11 mouse cellular contexts compared by ENCODE assay signal in genomic region chr6:134243119-134243518, GRCm38 (mm10).
DNase-seq lines count a peak whose midpoint lies in the region; ATAC-seq and TF ChIP-seq lines count a peak whose summit lies in the region.
"Had no signal": no experiment of that assay in that cellular context is flagged by ENCODE, and none has a peak within 500 bp of the region (broad histone marks: within the 10 kb centered on the region; RNA-seq: fewer than 3 reads in every experiment).

No protein-coding gene starts in this region.

- intact Hi-C loops in left cerebral cortex, postnatal 4 days (cut with DNase I): no loop called here

- peaks cover 6 to 11% of the 10 kb centered on the region in 2 experiments for H3K4me1 ChIP-seq in MEL (ENCODE audit: control insufficient read depth in 1 of 2, insufficient read depth in 2 of 2, low read length in 2 of 2)
- peaks cover 5% of the 10 kb centered on the region; the same call in 1 of the 2 replicates for H3K4me1 ChIP-seq in intestine, embryonic 15.5 days (replicated peaks)
- peaks cover 7% of the 10 kb centered on the region; the same call in 1 of the 2 replicates for H3K4me1 ChIP-seq in lung, postnatal 0 days (ENCODE audit: insufficient read depth, low read depth, low read length)
- H3K4me1 ChIP-seq: neural tube, embryonic 13.5 days had no signal

- 0 out of 2 replicates have a peak overlapping the region, but pooled peaks have one; percentile 8 for H3K9ac ChIP-seq in MEL (ENCODE audit: control insufficient read depth, low read depth, low read length, poor library complexity, severe bottlenecking)
- no peak overlapping the region for H3K9ac ChIP-seq in intestine, embryonic 15.5 days
- H3K9ac ChIP-seq in lung, postnatal 0 days (replicated peaks; ENCODE audit: low read depth): no peak overlapping the region
- H3K9ac ChIP-seq: liver, embryonic 15.5 days; neural tube, embryonic 13.5 days had no signal

- 61% methylated on average over 3 of the region's 3 CpGs for WGBS in intestine, embryonic 15.5 days
- 16% methylated on average over 3 of the region's 3 CpGs for WGBS in lung, postnatal 0 days

- H3K9me3 ChIP-seq in MEL (replicated peaks; ENCODE audit: insufficient read depth, low read length): no peaks in the 10 kb centered on the region
- H3K9me3 ChIP-seq in intestine, embryonic 15.5 days: no peaks in the 10 kb centered on the region
- H3K9me3 ChIP-seq in lung, postnatal 0 days (ENCODE audit: low read length): no peaks in the 10 kb centered on the region
- H3K9me3 ChIP-seq: liver, embryonic 15.5 days; neural tube, embryonic 13.5 days had no signal

- no peak for TF ChIP-seq RAD21 in MEL (IDR thresholded peaks at IDR 0.05; ENCODE audit: low read depth, low read length)

- TF ChIP-seq POLR2A in MEL (IDR thresholded peaks at IDR 0.05; ENCODE audit: control insufficient read depth in 1 of 2, insufficient read depth in 1 of 2, low read depth in 1 of 2, low read length in 2 of 2, poor library complexity in 1 of 2): no peak

- TF ChIP-seq EP300 in MEL (IDR thresholded peaks at IDR 0.05; ENCODE audit: low read depth in 1 of 2, low read length in 2 of 2): no peak
- TF ChIP-seq EP300 in lung, postnatal 0 days (IDR thresholded peaks at IDR 0.05): no peak

- ATAC-seq in intestine, embryonic 15.5 days: no peak; the same call in none of the 2 replicates
- peak; percentile 42 for ATAC-seq in lung, postnatal 0 days
- ATAC-seq in activated CD4-positive, CD25-positive, alpha-beta regulatory T cell, adult 4 months: no peak

- H3K27ac ChIP-seq in MEL (ENCODE audit: control insufficient read depth, low read depth, low read length): peak overlapping the region; percentile 30; the same call in 1 of the 2 replicates
- H3K27ac ChIP-seq in intestine, embryonic 15.5 days: peak overlapping the region; percentile 30; the same call in 1 of the 2 replicates
- H3K27ac ChIP-seq in lung, postnatal 0 days (ENCODE audit: low read length): peak overlapping the region; percentile 63
- H3K27ac ChIP-seq: liver, embryonic 15.5 days; neural tube, embryonic 13.5 days had no signal

- no peak overlapping the region for H3K4me2 ChIP-seq in intestine, embryonic 15.5 days (replicated peaks)
- H3K4me2 ChIP-seq in lung, postnatal 0 days (replicated peaks; ENCODE audit: low read depth, low read length): 0 out of 2 replicates have a peak overlapping the region, but pooled peaks have one; percentile 5
- H3K4me2 ChIP-seq: liver, embryonic 15.5 days; neural tube, embryonic 13.5 days had no signal

- H3K4me3 ChIP-seq in MEL (ENCODE audit: control insufficient read depth in 1 of 2, insufficient read depth in 1 of 2, low read depth in 2 of 2, low read length in 2 of 2): no peak overlapping the region
- no peak overlapping the region for H3K4me3 ChIP-seq in intestine, embryonic 15.5 days (replicated peaks)
- H3K4me3 ChIP-seq in lung, postnatal 0 days (ENCODE audit: low read depth, low read length): no peak overlapping the region
- H3K4me3 ChIP-seq: liver, embryonic 15.5 days; neural tube, embryonic 13.5 days had no signal

- H3K79me2 ChIP-seq in MEL (ENCODE audit: control insufficient read depth, insufficient read depth, low read length, poor library complexity): no peaks in the 10 kb centered on the region

- H3K27me3 ChIP-seq in MEL (ENCODE audit: control insufficient read depth in 1 of 2, insufficient read depth in 2 of 2, low read length in 2 of 2): no peaks in the 10 kb centered on the region
- no peaks in the 10 kb centered on the region for H3K27me3 ChIP-seq in intestine, embryonic 15.5 days (replicated peaks)
- H3K27me3 ChIP-seq in lung, postnatal 0 days (replicated peaks; ENCODE audit: insufficient read depth, low read length): no peaks in the 10 kb centered on the region
- H3K27me3 ChIP-seq: liver, embryonic 15.5 days; neural tube, embryonic 13.5 days had no signal

- peaks cover 0 to 10% of the 10 kb centered on the region in 2 experiments; a peak in 3 of 4 replicates for H3K36me3 ChIP-seq in MEL (ENCODE audit: control insufficient read depth in 1 of 2, insufficient read depth in 2 of 2, low read length in 2 of 2)
- H3K36me3 ChIP-seq in intestine, embryonic 15.5 days: peaks cover 14% of the 10 kb centered on the region
- no peaks in the 10 kb centered on the region for H3K36me3 ChIP-seq in lung, postnatal 0 days (ENCODE audit: insufficient read depth, low read length)

- peak; percentile 76 for DNase-seq in adrenal gland, adult 2 months
- DNase-seq in adrenal gland, adult 18-20 months (ENCODE audit: low spot score in 2 of 2): no peak
- no peak for DNase-seq in MEL (ENCODE audit: low read depth, low spot score)
- DNase-seq in lung, postnatal 0 days (ENCODE audit: low spot score): peak; percentile 52
- no peak for DNase-seq in left cerebral cortex, postnatal 4 days
- no peak for DNase-seq in frontal cortex, postnatal 10 days (ENCODE audit: low spot score in 2 of 2)
- DNase-seq: cerebellum, postnatal 25 days had no signal

- no peak for TF ChIP-seq CTCF in MEL (IDR thresholded peaks at IDR 0.05 in 2 of 3, conservative IDR thresholded peaks at IDR 0.05 in 1 of 3; ENCODE audit: control insufficient read depth in 1 of 3, insufficient read depth in 1 of 3, low read depth in 2 of 3, low read length in 3 of 3, poor library complexity in 1 of 3, severe bottlenecking in 1 of 3)
- TF ChIP-seq CTCF in lung, postnatal 0 days (IDR thresholded peaks at IDR 0.05): no peak

TF ChIP-seq in MEL, 35 proteins besides CTCF, POLR2A, EP300 and RAD21:
- TF ChIP-seq ZMIZ1 (IDR thresholded peaks at IDR 0.05; ENCODE audit: low read depth, low read length) (no peak), ZC3H11A (IDR thresholded peaks at IDR 0.05; ENCODE audit: low read depth, low read length) (no peak), MXI1 (IDR thresholded peaks at IDR 0.05; ENCODE audit: low read depth, low read length) (no peak), MYB (IDR thresholded peaks at IDR 0.05; ENCODE audit: low read depth, low read length) (no peak), MAX (IDR thresholded peaks at IDR 0.05; ENCODE audit: low read length) (no peak), SMC3 (IDR thresholded peaks at IDR 0.05; ENCODE audit: low read depth, low read length) (no peak), NRF1 (IDR thresholded peaks at IDR 0.05; ENCODE audit: insufficient read depth, low read depth, low read length, poor library complexity, severe bottlenecking) (no peak), SIN3A (IDR thresholded peaks at IDR 0.05; ENCODE audit: low read length) (no peak), USF1 (IDR thresholded peaks at IDR 0.05; ENCODE audit: low read depth, low read length) (no peak), MYC (IDR thresholded peaks at IDR 0.05; ENCODE audit: low read depth, low read length) (no peak), ELF1 (IDR thresholded peaks at IDR 0.05; ENCODE audit: low read depth, low read length) (no peak), ZNF384 (IDR thresholded peaks at IDR 0.05; ENCODE audit: low read depth, low read length) (no peak), E2F4 (IDR thresholded peaks at IDR 0.05; ENCODE audit: borderline replicate concordance, low read depth, low read length) (no peak)

Comparison
In these comparisons a context has a peak if more than half of its experiments do, and no peak if none do; other contexts are left out.
1. DNase-seq: peak in adrenal gland, adult 2 months (single experiment) and lung, postnatal 0 days (single experiment); none in adrenal gland, adult 18-20 months (0 of 2), MEL (single experiment), left cerebral cortex, postnatal 4 days (single experiment) and frontal cortex, postnatal 10 days (0 of 2).
2. Peak in every context shown above with its lines, with median percentiles within 50 percentile points of each other: H3K27ac ChIP-seq.